Mouse (Mus musculus) heart, adult 9 months (tissue): ENCODE data around the gene Phrf1.

Experiments
- DNase-seq, 2 experiments: peaks; one replicate each; pipeline ENCODE4 v3.0.0; 2022; ENCODE audit warnings: low spot score in 2 of 2

Phrf1 gene

DNA sequence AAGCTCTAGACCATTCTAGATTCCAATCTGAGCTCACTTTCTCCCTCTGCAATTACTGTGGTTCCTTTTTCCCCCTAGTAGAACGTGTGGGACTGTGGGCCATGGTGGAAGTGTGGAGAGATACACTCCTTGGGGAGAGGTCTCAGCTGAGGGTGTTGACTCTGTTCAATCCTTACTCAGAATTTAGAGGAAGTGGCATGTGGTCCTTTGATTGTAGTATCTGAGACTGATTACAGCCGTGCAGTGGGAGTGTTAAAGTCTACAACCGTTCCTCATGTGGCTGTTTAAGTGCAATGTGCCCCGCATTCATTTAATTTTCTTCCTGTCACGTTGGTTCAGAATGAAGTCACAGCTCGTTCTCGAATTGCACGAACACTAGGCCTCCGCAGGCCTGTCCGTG is 27.6 kb downstream of the Phrf1 start:
- DNase-seq, result no peak

DNA sequence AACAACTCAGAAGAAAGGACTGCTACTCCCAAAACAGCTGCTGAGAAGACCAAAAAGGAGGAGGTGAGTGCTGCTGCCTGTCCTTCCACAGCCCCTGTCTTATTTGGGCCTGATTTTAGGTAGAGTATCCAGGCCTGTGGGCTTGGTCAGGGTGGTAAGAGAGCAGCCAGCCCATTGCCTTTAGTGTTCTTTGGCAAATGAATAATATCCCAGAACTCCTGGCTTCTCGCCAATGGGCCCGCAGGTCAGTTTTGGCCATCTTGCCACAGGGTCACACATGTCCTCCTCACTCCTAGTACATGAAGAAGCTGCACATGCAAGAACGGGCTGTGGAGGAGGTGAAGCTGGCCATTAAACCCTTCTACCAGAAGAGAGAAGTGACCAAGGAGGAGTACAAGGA is 32.9 kb downstream of the Phrf1 start:
- DNase-seq, result no peak

DNA sequence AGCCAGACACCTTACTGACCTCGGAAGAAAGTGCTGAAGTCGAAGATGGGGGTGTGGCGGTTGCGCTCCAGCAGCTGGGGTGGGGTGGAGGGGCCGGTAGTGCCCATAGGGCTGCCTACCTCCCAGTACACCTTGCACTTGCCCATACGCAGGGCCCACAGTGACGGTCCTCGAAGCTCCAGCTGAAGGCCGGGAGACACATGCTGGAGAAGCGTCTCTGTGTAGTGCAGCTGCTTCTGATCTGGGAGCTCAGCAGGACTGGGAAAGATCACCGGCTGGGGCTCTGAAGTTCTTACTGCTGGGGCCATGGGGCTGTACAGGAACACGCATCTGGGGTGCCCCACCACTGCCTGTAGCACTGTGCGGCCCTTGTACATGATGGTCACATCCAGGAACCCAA is 35.1 kb downstream of the Phrf1 start:
- no peak for DNase-seq

DNA sequence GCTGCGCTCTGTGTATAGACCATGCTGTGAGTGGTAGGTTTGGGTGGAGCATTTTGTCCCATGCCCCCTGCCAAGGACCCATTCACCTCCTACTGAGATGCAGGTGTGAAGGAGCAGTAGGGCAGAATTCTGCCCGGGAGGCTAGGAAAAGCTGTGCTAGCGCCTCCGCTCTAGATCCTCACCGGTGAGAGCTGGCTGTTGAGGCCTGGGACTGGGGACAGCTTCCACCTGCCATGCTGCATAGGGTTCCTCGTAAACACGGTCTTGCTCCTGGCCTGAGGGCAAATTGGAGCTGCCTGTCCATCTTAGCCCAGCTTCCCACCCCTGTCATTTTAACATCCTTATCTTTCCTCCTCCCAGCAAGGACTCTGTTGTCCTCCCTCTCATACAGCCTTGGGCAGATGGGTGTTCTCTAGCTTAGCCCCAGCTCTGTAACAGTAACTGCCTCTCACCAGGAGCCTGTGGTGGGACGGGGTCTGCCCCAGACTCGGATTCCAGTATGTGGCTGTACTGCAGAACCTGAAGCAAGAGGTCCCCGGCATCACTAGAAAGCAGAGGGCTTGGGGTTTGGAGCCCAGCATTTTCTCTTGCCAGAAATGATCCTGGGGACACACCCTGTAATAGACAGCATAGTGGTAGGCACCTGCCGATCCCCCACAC is 35.6 kb downstream of the Phrf1 start:
- DNase-seq, result no peak

DNA sequence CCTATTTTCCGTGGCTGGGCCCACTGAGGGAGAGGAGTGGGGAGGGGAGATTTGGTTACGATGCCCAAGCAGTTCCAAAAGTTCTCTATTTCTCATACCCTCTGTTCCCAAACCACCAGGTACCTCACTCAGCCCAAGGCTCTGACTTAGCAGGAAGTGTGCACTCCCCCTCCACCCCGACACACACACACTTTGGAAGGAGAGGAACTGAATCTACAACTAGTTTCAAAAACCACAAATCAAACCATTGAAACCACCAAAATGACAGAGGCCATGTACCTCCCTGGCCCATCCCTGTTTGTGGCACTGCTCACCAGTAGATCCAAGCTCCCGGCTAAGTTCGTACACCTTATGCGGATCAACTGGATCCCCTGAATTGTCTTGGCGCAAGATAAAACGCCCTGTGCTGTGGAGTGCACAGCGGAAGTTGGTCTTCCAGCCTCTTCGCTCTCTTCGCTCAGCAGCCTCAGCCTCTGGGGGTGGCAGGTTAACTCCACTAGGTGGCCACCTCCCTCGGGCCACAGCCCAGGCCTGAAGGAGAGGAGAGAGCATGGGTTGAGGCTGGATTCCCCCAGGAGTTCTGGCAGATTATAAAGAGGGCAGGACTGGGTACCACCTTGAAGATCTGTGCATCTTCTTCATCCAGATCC is 36.3 kb downstream of the Phrf1 start:
- peak in 1 of 2 experiments; percentile 33 for DNase-seq

DNA sequence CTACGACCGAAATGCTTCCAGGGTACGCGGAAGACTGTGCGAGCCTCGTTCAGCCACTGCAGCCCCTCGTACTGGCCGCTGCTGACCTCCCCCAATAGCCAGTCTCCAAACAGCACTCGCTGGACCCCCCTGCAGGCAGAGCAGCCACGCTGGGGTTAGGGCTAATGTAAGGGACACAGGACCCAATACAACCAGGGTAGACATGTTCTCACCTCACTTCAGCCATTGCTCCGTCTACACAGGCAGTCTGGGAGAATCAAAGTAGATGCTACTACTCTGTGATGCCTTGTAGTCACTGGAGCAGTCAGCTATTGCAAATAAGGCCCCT is 36.8 kb downstream of the Phrf1 start:
- DNase-seq, result no peak

DNA sequence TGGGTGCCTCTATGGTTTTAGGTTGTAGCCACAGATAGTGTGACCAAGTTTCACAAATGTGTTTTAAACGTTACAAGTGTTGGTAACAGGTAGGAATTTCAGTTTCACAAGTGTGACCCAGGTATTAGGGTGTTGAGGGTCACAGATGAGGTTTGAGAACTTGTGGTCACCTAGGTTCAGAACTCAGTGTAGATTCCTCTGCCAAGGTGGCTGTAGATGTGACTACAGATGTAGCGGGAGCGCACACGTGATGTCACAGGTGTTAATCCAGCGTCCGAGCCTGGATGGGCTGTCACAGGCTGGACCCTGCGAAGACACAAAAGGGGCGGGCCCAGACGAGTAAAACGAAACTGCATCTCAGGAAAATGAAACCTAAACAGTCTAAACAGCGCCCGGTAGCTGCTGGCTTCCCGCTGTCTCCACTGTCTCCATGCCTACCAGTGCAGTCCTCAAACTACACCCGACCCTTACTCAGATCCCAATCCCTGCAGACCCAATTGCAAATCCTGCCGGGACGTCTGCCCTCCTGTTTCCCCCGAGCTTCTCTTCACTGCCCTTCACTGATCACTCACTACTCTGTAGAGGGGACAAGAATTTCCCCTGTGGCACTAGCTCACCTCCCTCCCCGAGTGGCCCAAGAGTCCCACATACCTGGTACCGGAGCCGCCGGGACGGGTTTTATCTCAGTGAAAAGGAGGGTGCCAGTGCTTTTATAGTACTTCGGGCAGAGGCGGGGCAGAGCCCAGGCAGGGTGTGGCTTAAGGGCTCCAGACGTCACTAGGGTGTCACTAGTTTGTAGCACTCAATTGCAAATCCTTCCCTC is 37.4 kb downstream of the Phrf1 start, which contains the start of gene Irf7:
Gene Irf7 (minus strand): TSS at position 743 of the 823 bp plus-strand sequence.
- peak; percentile 70 to 75 for DNase-seq

DNA sequence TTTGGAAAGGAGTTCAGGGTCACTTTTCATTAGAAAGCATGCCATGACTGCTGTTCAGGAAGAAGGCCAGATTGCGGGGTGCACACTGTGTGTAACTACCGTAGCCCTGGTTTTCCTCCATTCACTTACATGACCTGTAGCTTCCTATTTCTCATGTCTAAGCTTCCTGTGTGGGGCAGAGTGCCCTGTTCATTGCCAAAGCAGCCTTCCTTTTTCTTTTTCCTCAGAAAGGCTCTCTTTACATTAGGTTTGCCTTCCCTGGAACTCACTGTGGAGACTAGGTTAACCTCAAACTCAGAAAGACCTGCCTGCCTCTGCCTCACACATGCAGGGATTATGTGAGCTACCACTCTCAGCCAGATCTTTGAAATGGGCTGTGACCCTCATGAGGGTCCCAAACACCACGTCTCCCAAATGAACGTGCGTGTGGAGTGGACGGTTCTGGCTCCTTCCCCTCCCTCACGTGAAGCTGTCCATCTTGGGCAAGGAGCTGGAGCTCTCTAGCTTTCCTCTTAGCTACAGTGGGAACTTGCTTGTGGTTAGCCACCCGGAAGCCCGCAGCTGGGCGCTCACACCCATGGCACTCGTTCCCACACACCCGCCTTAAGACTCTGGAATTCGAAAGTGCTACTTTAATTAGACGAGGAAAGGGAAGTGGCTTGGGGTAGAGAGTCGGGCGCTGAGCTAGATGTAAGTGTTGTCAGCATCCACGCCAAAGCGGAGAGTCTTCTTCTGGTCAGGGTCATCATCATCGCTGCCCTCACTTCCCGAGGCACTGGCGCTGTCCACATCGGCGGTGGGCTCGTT is 40.1 kb downstream of the Phrf1 start:
- peak in 1 of 2 experiments; percentile 48 for DNase-seq

DNA sequence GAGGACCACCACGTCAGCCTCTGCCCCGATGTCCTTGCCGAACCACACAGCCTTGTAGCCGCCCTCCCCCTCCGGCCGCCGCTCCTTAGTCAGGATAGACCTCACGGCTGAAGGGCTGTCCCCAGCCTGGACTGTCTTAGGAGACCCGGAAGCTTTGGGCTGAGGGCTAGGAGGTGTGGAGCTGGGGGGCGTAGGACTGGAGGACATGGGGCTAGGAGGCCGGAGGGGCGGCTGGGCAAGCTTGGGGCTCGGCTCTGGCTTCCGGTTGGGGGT is 40.6 kb downstream of the Phrf1 start:
- no peak for DNase-seq

DNA sequence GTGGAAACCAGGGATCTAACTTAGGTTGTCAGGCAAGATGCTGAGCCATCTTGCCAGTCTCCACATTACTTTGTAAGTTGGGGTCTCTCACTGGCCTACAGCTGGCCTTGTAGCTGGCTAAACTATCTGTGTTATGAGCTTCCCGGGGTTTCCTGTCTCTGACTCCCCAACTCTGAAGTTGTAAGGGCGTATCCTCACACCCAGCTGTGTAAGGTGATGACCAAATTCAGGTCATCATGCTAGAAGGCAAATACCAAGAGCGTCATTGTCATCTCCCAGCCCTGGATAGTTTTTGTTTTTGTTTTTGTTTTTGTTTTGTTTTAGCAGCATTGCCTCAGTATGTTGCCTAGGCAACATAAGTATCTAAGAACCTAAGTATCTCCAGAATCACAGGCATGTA is 42.0 kb downstream of the Phrf1 start:
- no peak for DNase-seq

DNA sequence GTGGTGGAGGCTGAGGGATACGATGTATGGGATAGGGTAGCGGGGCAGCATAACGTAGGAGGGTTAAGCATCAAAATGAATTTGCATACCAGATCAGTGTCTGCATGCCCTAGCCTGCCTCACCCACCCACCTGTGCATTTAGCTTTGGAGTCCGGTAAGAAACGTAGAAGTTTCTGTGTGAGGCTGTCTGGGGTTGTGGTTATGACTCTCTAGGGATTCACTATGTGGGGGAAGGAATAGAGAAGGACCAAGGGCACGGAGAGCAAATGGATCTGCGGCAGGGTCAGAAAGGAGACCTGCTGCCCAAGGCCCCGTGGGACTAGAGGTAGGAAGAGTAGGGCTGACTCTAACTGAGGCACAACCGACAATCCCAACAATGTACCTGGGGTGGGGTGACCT is 46.8 kb downstream of the Phrf1 start:
- DNase-seq, result no peak

DNA sequence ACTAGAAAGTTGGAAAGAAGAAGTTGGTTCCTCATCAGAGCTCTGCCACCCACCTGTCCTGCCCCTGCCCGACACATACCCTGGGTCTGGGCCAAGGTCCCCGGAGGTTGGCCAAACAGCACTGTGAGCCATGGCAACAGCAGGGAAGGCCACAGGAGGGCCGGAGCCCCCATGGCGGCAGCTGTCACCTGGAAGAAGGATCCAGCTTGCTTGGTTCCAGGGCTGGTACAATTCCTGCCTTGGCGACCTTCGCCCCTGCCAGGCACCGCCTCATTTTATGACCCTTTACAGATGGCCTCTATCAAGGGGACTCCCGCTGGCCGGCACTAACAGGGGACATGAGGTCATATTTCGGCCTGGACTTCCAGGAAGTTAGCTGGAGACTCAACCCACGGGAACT is 48.0 kb downstream of the Phrf1 start, which contains the start of gene Cdhr5:
Gene Cdhr5 (minus strand): TSS at position 241 of the 400 bp plus-strand sequence.
- DNase-seq, result no peak

DNA sequence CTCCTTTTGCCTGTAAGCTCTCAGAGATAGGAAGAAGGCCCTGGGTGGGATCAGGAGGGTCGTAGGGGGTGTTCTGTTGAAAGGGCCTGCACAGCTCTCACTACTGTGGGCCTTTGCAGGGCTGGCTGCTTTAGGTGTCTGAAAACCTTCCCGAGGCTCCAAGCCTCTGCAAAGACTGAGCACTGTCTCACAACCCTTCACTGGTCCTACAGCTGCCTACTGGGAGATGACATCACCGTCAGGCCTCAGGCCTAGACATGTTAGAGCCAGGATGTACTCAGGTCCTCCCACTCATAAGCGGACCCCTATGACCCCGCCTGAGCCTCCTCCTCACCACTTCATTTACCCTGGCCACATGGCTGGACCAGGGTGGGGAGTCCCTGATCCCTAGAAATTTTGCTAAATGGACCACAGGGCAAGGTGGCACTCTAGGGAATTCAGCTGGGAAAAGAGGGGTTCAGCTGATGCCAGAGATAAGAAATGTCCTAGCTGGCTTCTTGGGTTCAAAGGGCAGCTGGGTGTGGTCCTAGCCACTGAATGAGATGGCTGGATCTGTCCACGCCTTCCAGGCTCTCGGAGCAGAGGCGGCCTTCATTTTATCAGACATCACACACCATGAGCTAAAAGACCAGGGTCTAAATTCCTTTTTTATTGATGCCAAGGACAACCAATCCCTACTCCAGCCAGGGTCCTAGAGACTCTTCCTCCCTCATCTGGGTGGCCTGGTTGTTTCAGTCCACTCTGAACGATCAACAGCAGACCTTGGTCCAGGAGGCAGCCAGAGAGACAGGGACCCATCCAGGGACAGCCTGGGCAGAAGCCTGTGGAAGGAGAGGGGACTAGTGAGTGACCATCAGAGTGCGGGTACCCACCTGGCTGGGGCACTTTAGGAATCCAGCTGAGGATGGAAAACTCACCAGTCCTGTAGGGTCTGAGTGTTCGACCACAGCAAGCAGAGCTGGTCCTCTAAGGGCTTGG is 49.4 kb downstream of the Phrf1 start:
- no peak for DNase-seq

DNA sequence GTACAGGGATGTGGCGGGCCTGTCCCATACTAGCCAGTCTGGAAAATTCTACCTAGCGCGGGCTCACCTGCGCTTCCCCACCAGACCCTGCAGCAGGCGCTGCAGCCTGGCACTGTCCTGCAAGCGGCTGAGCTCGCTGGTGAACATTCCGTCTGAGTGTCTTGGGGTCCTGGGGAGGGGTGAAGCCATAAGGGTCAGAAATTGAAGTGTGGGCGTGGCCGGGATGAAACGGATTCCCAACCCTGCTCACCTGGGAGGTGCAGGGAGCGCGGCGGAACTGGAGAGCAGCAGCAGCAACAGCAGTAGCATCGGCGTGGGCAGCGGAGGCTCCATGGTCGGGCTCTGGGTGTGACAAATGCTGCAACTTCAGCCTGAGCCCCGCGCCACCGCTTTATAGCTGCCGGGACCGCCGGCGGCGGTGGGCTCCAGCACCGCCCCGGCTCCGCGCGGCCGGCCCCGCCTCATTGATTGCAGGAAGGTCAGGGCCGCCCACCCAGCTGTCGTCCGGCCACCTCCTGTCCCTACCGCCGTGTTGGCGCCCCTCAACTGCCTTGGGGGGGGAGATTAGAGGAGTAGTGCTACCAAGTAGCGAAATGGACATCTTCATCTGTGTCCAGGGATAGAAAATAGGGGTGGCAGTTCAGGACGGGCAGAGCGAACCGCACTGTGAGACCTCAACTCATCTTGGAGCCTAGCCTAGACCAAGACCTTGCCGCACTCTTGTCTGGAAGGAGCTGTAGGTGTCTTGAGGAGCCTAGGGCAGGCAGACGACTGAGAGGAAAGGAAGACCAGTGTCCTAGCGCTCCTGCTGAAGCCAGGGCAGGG is 50.4 kb downstream of the Phrf1 start, which contains the start of gene Sct:
Gene Sct (minus strand): TSS at position 368 of the 825 bp plus-strand sequence.
- no peak for DNase-seq

DNA sequence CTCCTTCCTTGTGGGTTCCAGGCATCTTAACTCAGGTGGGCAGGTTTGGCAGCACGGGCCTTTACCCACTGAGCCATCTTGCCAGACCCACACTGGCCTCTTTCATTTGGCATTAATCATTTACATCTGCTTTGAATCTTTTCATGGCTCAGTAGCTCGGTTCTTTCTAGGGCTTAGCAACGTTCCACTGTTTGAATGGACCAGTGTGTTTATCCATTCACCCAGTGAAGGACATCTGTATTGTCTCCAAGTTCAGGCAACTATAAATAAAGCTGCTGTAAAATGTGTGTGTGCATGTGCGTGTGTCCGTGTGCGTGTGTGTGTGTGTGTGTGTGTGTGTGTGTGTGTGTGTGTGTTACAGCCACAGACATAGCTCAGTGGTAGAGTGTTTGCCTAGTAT is 52.9 kb downstream of the Phrf1 start:
- DNase-seq, result no peak

DNA sequence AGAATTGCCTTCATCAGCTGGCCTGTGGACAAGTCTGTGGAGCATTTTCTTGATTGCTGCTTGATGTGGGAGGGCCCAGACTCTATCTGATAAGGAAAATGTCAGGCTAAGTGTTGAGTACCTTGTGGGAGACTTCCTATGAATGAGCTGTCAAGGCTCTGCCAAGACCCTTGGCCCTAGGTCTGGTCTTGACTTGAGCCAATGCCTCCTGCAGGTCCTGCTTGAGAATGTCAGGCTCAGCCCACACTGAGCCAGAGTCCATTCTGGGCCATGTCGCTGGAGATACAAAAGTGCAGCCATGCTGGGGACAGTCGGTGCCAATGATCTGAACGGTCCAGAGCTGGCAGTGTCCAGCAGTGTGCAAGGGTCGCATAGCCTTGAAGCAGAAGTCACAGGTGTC is 54.2 kb downstream of the Phrf1 start:
- DNase-seq, result no peak

DNA sequence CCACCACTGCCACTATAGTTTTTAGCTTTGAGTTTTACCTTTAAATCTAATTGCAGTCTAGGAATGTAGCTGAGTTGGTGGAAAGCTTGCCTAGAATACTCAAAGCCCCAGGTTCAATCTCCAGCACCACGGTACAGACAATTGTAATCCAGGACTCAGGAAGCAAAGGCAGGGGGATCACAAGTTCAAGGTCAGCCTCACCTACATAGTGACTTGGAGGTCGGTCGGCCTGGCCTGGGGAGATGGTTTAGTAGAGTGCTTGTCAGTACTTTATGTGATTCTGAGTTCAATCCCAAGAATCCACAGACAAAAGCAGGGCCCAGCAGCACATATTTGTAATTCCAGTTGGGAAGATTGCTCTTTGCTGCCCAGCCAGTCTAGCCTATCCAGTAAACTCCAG is 59.5 kb downstream of the Phrf1 start:
- DNase-seq, result no peak

DNA sequence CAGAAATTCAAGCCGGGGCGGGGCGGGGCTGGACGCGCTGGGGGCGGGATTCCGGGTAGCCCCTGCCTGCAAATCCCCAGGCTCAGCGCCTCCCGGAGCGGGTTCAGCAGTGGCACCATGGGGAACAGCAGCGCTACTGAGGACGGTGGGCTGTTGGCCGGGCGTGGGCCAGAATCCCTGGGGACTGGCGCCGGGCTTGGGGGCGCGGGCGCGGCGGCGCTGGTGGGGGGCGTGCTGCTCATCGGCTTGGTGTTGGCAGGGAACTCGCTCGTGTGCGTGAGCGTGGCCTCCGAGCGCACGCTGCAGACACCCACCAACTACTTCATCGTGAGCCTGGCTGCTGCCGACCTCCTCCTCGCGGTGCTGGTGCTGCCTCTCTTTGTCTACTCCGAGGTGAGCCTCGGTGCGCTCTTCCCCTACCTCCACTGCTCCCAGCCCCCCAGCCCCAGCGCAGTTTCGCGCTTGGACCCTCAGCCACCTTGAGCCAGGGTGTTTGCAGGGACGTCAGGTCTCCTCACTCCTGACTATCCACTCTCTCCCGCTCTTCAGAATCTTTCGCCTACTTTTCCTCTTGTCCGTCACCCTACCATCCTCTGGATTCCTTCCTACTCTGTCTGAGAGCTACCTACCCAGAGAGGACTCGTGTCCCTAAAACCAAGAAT is 63.5 kb downstream of the Phrf1 start, which contains the start of gene Drd4:
Gene Drd4 (plus strand): TSS at position 86 of the 662 bp plus-strand sequence.
- no peak for DNase-seq
